Mouse (Mus musculus) cerebellum, adult 2 months (tissue): Measurements from ENCODE around the gene Mcm3.

Experiments used
- CTCF ChIP-seq: fragments of 200-500 bp; IDR thresholded peaks from 2 replicates; pipeline ENCODE4 v1.5.1; 2011; ENCODE audit warnings: low read depth, mild to moderate bottlenecking, control low read depth, low read length, moderate library complexity, borderline replicate concordance; ENCODE audit not compliant: insufficient read depth
- POLR2A ChIP-seq: fragments of 200-500 bp; IDR thresholded peaks from 2 replicates; pipeline ENCODE4 v1.6.1; 2011; ENCODE audit warnings: low read length, control low read depth, borderline replicate concordance; ENCODE audit not compliant: insufficient read depth

GRCm38 (mm10) chr1:20833141-20833511 lies 13.0 kb upstream of the Mcm3 start:
- TF ChIP-seq CTCF (no peak), POLR2A (no peak)
